Mouse (Mus musculus) C2C12 (cell line): ENCODE data around the gene Nemp2. TPM values are rescaled to one million over a fixed set of nuclear protein-coding genes. Genes with fewer than 3 reads are reported as not detected.
A peak's percentile ranks its signal among the peaks of the same experiment; 100 is the strongest.

ENCODE experiments used
- H3K27me3 ChIP-seq: one replicate; pipeline ENCODE4 v1.6.1; 2011; ENCODE audit not compliant: control insufficient read depth, insufficient read depth, insufficient read length
- H3K36me3 ChIP-seq: one replicate; pipeline ENCODE4 v1.6.1; 2011; ENCODE audit not compliant: control insufficient read depth, insufficient read depth
- H3K4me3 ChIP-seq: one replicate; pipeline ENCODE4 v1.5.1; 2011; ENCODE audit warnings: mild to moderate bottlenecking, control low read depth; ENCODE audit not compliant: poor library complexity, insufficient read depth, severe bottlenecking
- H3K79me2 ChIP-seq: one replicate; pipeline ENCODE4 v1.6.1; 2011; ENCODE audit not compliant: control insufficient read depth, insufficient read depth
- H3K79me3 ChIP-seq: one replicate; pipeline ENCODE4 v1.6.1; 2011; ENCODE audit warnings: low read depth, control low read depth
- H3ac ChIP-seq: one replicate; pipeline ENCODE3; 2011; ENCODE audit warnings: low read depth; ENCODE audit not compliant: control insufficient read depth, insufficient read length
- CEBPB ChIP-seq: IDR thresholded peaks from one replicate; pipeline ENCODE4 v1.6.1; 2011; ENCODE audit warnings: low read depth, mild to moderate bottlenecking, control low read depth, moderate library complexity
- CTCF ChIP-seq: IDR thresholded peaks from one replicate; pipeline ENCODE4 v1.5.1; 2011; ENCODE audit not compliant: control insufficient read depth, insufficient read depth, insufficient read length
- FOSL1 ChIP-seq: IDR thresholded peaks from one replicate; pipeline ENCODE4 v1.8.0; 2011; ENCODE audit warnings: mild to moderate bottlenecking, low read length; ENCODE audit not compliant: poor library complexity, insufficient read depth, severe bottlenecking
- MAX ChIP-seq: IDR thresholded peaks from one replicate; pipeline ENCODE4 v1.6.1; 2011; ENCODE audit warnings: mild to moderate bottlenecking, control low read depth
- MYOD1 ChIP-seq: IDR thresholded peaks from one replicate; pipeline ENCODE4 v1.6.1; 2011; ENCODE audit warnings: low read depth; ENCODE audit not compliant: control insufficient read depth, insufficient read length
- MYOG ChIP-seq: IDR thresholded peaks from one replicate; pipeline ENCODE4 v1.6.1; 2011; ENCODE audit not compliant: control insufficient read depth, insufficient read length; ENCODE audit errors: extremely low read depth
- USF1 ChIP-seq: IDR thresholded peaks from one replicate; pipeline ENCODE4 v1.6.1; 2011; ENCODE audit warnings: low read depth, mild to moderate bottlenecking, control low read depth, moderate library complexity
- long read RNA-seq, 2 experiments: library from polyadenylated mRNA; unstranded; transcript quantifications; one replicate each; pipeline ENCODE4 v2.0.0; 2019 to 2020
- polyA plus RNA-seq: library from polyadenylated mRNA; unstranded; fragments of >200 nt; fragmentation: generic; extraction: Trizol; gene quantifications from one replicate; pipeline ENCODE4 v1.2.1, GENCODE M21; 2012; ENCODE audit warnings: missing spikeins

The Nemp2 gene
- polyA plus RNA-seq: 1.4 TPM
- long read RNA-seq, experiment 1, partial matches to known transcripts: 0 of 3 reads
- long read RNA-seq, experiment 1, other reads (novel, unspliced or antisense): 2 of 3 reads
- long read RNA-seq, experiment 2, transcript Nemp2-201 (9 exons, 3,396 nt): minor isoform, 5 of 27 reads
- long read RNA-seq, experiment 2, transcript Nemp2-205 (8 exons, 3,247 nt): major isoform, 7 of 27 reads
- long read RNA-seq, experiment 2, partial matches to known transcripts: 0 of 27 reads
- long read RNA-seq, experiment 2, other reads (novel, unspliced or antisense): 10 of 27 reads

GRCm38 (mm10) chr1:52630248-52630936 lies at the start of gene Nemp2:
Nemp2 (plus strand) TSS chr1:52630703.
- Histone ChIP-seq H3K79me3 (no peaks in the 10 kb centered on the region), H3ac (peak within 1 kb of the TSS; percentile 93), H3K79me2 (no peaks in the 10 kb centered on the region), H3K27me3 (no peaks in the 10 kb centered on the region), H3K4me3 (peak within 1 kb of the TSS; percentile 59), H3K36me3 (no peaks in the 10 kb centered on the region)
- TF ChIP-seq USF1 (no peak), CTCF (peak; percentile 94), MAX (peak; percentile 57)

- no peaks in the 10 kb centered on the region for H3K79me3 ChIP-seq
- H3K79me2 ChIP-seq: no peaks in the 10 kb centered on the region
- TF ChIP-seq FOSL1 (no peak), MAX (no peak), MYOG (no peak), CTCF (no peak), USF1 (no peak), CEBPB (no peak), MYOD1 (no peak)
- H3K27me3 ChIP-seq: no peaks in the 10 kb centered on the region
- H3K36me3 ChIP-seq: no peaks in the 10 kb centered on the region
- no peak overlapping the region for H3K4me3 ChIP-seq
- H3ac ChIP-seq: no peak overlapping the region
These were observed 48.8 kb upstream of the Nemp2 start for GRCm38 (mm10) chr1:52581744-52582143.

- no peaks in the 10 kb centered on the region for H3K79me2 ChIP-seq
- TF ChIP-seq MYOD1 (no peak), CTCF (no peak), MAX (no peak), MYOG (no peak), CEBPB (no peak), USF1 (no peak), FOSL1 (no peak)
- H3K36me3 ChIP-seq: no peaks in the 10 kb centered on the region
These were observed 47.6 kb upstream of the Nemp2 start for GRCm38 (mm10) chr1:52582866-52583265.

DNA sequence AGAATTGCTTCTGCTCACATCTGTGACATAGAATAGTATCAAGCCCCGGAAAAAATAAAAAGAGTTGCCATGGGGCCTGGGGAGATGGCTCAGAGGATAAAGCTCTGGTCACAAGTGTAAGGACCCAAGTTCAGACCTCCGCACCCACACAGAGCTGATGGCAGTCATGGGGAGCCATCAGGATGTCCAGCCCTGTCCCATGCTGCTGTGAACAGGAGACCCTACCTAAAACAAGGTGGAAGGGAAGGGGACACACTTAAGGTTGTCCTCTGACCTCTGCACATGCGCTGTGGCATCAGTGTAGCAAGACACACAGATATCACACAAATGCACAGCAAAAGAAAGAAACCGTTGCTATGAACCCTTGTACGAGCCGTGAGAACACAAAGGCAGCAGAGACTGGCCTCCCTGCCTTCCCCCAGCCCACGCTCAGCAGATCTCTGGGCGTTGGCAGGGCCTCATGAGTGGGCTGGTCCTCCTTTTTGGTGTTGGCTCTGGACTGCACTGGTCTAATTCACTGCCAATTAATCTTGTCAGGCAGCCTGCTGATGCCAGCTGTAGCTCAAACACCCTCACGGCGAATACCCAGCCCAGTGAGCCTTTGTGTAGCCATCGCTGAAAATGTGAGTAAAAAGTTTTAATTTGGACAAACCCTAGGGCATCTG lies 33.4 kb upstream of the Nemp2 start:
- Histone ChIP-seq H3K27me3 (no peaks in the 10 kb centered on the region), H3ac (no peak overlapping the region), H3K79me2 (no peaks in the 10 kb centered on the region), H3K4me3 (no peak overlapping the region), H3K36me3 (no peaks in the 10 kb centered on the region), H3K79me3 (no peaks in the 10 kb centered on the region)
- no peak for TF ChIP-seq CTCF
- no peak for TF ChIP-seq MYOD1
- TF ChIP-seq MAX: no peak
- TF ChIP-seq FOSL1: no peak
- TF ChIP-seq USF1: no peak
- no peak for TF ChIP-seq CEBPB
- TF ChIP-seq MYOG: no peak

More at GRCm38 (mm10) chr1:52582866-52583265, 47.6 kb upstream of the Nemp2 start:
- Histone ChIP-seq H3K27me3 (no peaks in the 10 kb centered on the region), H3K4me3 (no peak overlapping the region), H3K79me3 (no peaks in the 10 kb centered on the region), H3ac (no peak overlapping the region)

GRCm38 (mm10) chr1:52597761-52598160 lies 32.7 kb upstream of the Nemp2 start:
- no peaks in the 10 kb centered on the region for H3K79me2 ChIP-seq
- TF ChIP-seq MYOD1: no peak
- no peaks in the 10 kb centered on the region for H3K79me3 ChIP-seq
- H3K36me3 ChIP-seq: no peaks in the 10 kb centered on the region
- H3ac ChIP-seq: no peak overlapping the region
- H3K4me3 ChIP-seq: no peak overlapping the region
- no peaks in the 10 kb centered on the region for H3K27me3 ChIP-seq

DNA sequence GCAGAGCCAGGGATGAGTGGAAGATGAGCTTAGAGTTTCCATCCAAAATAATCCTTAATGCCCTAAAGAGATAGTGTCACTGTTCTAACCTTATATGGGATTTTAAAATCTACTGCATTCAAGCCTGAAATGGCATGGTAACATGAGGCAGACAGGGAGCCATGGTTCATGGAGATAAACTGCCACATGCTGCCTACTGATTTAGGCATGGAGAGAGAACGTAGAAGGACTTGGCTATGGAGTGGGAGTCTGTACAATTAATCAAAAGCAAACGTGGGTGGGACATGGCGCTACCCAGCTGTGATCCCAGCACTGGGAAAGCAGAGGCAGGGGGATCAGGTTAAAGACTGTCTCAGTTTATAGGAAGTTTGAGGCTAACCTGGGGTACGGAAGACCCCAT lies 32.1 kb upstream of the Nemp2 start:
- Histone ChIP-seq H3K79me2 (no peaks in the 10 kb centered on the region), H3K36me3 (no peaks in the 10 kb centered on the region), H3K4me3 (no peak overlapping the region), H3K27me3 (no peaks in the 10 kb centered on the region), H3ac (peak overlapping the region; percentile 8), H3K79me3 (no peaks in the 10 kb centered on the region)
- no peak for TF ChIP-seq MAX
- no peak for TF ChIP-seq CEBPB
- no peak for TF ChIP-seq MYOD1
